Mouse (Mus musculus) hindbrain, embryonic 16.5 days (tissue): ENCODE results near the gene Ccnl2. TPM values are rescaled to one million over a fixed set of nuclear protein-coding genes. Genes with fewer than 3 reads are reported as not detected.

Source experiments
- ATAC-seq: fragments of 200-750 bp; cut with Nextera tagmentation; 2 replicates; pipeline ENCODE4 v1.8.0; 2017; ENCODE audit warnings: moderate TSS enrichment, moderate library complexity
- H3K27ac ChIP-seq: fragments of 300-500 bp; sonication (generic); 2 replicates; pipeline ENCODE4 v1.5.1; 2014; ENCODE audit warnings: low read depth, mild to moderate bottlenecking, control low read depth, low read length, moderate library complexity
- H3K27me3 ChIP-seq: fragments of 300-500 bp; sonication (generic); replicated peaks from 2 replicates; pipeline ENCODE4 v1.6.1; 2014; ENCODE audit warnings: low read length; ENCODE audit not compliant: control insufficient read depth, insufficient read depth
- H3K36me3 ChIP-seq: fragments of 300-500 bp; sonication (generic); 2 replicates; pipeline ENCODE4 v1.6.1; 2014; ENCODE audit warnings: mild to moderate bottlenecking, low read length, moderate library complexity, mixed read lengths; ENCODE audit not compliant: control insufficient read depth, insufficient read depth
- H3K4me1 ChIP-seq: fragments of 300-500 bp; sonication (generic); 2 replicates; pipeline ENCODE4 v1.6.1; 2014; ENCODE audit warnings: low read depth, low read length; ENCODE audit not compliant: control insufficient read depth, insufficient read depth
- H3K4me2 ChIP-seq: fragments of 300-500 bp; sonication (generic); 2 replicates; pipeline ENCODE4 v1.6.1; 2014; ENCODE audit warnings: mild to moderate bottlenecking, low read length, control low read depth, moderate library complexity
- H3K4me3 ChIP-seq: fragments of 300-500 bp; sonication (generic); 2 replicates; pipeline ENCODE4 v1.5.1; 2014; ENCODE audit warnings: mild to moderate bottlenecking, low read length, control low read depth, moderate library complexity
- H3K9ac ChIP-seq: fragments of 300-500 bp; sonication (generic); 2 replicates; pipeline ENCODE4 v1.6.1; 2014; ENCODE audit warnings: low read depth, mild to moderate bottlenecking, control low read depth, low read length, moderate library complexity
- H3K9me3 ChIP-seq: fragments of 300-500 bp; sonication (generic); 2 replicates; pipeline ENCODE4 v1.6.1; 2014; ENCODE audit warnings: mild to moderate bottlenecking, low read length, moderate library complexity; ENCODE audit not compliant: control insufficient read depth
- WGBS: fragments of 180-500 bp; shearing (Covaris S2); extraction: QIAGEN DNeasy Blood & Tissue Kit; methylation state at CpG from one replicate; pipeline ENCODE4 v1.1.7; 2014; 5-methylcytosine and 5-hydroxymethylcytosine counted together
- polyA plus RNA-seq: library from polyadenylated mRNA; unstranded; fragments of >200 nt; fragmentation: Nextera tagmentation; extraction: Ambion mirVana; gene quantifications from 2 replicates; pipeline ENCODE4 v1.2.1, GENCODE M21; 2015

Ccnl2 gene
- polyA plus RNA-seq, 1 experiment from 2014 or later, result 118 TPM

DNA sequence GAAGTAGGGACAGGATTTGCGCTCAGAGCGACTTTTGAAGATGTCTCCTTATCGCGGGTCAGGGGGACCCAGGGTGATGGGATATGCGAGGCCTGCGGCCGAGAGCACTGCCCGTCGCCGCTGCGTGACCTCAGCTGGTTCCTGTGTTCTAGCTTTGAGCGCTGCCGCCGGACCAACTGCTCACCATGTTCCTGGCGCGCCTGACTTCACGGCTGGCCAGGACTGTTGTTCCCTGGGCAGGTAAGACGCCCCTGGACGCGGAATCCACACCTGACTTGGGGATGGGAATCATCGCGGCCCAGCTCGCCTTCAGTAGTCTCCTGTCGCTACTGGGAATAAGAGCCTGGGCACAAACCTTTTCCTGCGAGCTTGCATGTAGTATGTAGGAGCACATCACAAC lies 19.5 kb downstream of the Ccnl2 start:
- peak overlapping the region; percentile 79 for H3K9ac ChIP-seq
- ATAC-seq, result no peak
- under 1% methylated on average over 17 of the region's 25 CpGs for WGBS

DNA sequence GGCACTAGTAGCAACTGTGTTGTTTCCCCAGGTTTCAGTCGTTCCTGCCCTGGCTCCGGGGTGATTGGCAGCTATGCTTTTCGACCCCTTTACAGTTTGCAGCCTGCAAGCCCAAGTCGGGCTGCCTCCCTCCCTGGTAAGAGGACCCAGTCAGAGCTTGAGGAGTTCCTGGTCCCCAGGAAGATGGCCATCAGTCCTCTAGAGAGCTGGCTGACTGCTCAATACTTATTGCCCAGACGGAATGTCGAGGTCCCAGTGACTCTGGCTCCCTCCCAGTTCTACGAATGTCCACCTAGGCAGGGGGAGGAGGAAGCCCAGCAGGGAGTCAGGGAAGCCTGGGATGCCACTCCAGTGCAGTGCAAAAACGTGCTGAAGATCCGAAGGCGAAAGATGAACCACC lies 20.0 kb downstream of the Ccnl2 start:
- Histone ChIP-seq H3K4me2 (peak overlapping the region; percentile 97), H3K4me1 (peaks cover 26% of the 10 kb centered on the region), H3K27ac (no peak overlapping the region), H3K4me3 (peak overlapping the region; percentile 57), H3K27me3 (no peaks in the 10 kb centered on the region), H3K9me3 (no peaks in the 10 kb centered on the region), H3K9ac (peak overlapping the region; percentile 79), H3K36me3 (no peaks in the 10 kb centered on the region; the same call in 1 of the 2 replicates)
- 52% methylated on average over 10 of the region's 10 CpGs for WGBS
- no peak for ATAC-seq

More for the DNA sequence above, 19.5 kb downstream of the Ccnl2 start:
- H3K27me3 ChIP-seq, result no peaks in the 10 kb centered on the region
- H3K9me3 ChIP-seq, result no peaks in the 10 kb centered on the region
- peaks cover 1% of the 10 kb centered on the region for H3K36me3 ChIP-seq
- H3K4me2 ChIP-seq, result peak overlapping the region; percentile 97
- H3K4me1 ChIP-seq, result peaks cover 26% of the 10 kb centered on the region
- H3K27ac ChIP-seq, result peak overlapping the region; percentile 90
- H3K4me3 ChIP-seq, result peak overlapping the region; percentile 57

DNA sequence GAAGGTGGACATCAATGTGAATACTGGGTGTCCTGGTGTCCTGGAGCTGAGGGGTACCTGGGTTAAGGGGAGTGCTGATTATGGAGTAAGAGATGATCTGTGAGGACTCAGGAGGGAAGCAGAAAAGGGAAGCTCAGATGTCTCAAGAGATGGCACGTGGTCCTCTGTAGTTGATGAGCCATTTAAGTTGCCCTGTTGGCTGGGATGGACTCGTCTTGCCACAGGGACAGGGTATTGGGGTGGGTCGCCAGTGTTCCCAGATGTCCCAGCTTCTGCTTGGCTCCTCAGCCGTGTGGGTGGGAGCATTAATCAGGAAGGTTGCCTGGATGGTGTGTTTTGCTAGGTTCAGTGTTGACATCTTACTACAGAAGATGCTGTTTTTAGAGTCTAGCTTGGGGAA lies 20.9 kb downstream of the Ccnl2 start:
- ATAC-seq, result no peak
- Histone ChIP-seq H3K36me3 (no peaks in the 10 kb centered on the region; the same call in 1 of the 2 replicates), H3K27ac (no peak overlapping the region), H3K4me3 (no peak overlapping the region), H3K9ac (no peak overlapping the region), H3K9me3 (no peaks in the 10 kb centered on the region), H3K4me1 (peaks cover 26% of the 10 kb centered on the region), H3K27me3 (no peaks in the 10 kb centered on the region), H3K4me2 (no peak overlapping the region)
- 89% methylated on average over 4 of the region's 4 CpGs for WGBS

DNA sequence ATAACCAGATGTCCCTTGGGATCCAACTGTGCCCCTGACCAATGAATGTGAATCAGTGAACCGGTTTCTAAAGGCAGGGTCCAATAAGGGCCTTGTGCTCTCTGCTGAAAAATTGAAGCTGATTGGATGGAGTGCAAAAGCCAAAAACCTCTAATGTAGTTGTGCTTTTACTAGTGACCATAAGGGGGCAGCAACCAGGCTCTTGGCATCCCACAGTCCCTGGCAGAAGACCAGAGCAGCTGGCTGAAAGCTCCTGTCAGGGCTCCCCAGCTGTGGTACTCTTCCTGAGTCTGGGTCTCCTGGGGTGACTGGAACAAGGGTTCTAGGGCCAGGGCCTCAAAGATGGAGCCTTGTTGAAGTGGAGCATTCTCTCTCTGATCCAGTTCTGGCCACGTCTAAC lies 21.5 kb downstream of the Ccnl2 start:
- H3K9me3 ChIP-seq, result no peaks in the 10 kb centered on the region
- no peak overlapping the region for H3K4me2 ChIP-seq
- 40% methylated on average over 2 of the region's 2 CpGs for WGBS
- no peaks in the 10 kb centered on the region; the same call in 1 of the 2 replicates for H3K36me3 ChIP-seq
- H3K4me3 ChIP-seq, result no peak overlapping the region
- H3K27me3 ChIP-seq, result no peaks in the 10 kb centered on the region
- H3K27ac ChIP-seq, result peak overlapping the region; percentile 61
- H3K4me1 ChIP-seq, result peaks cover 26% of the 10 kb centered on the region
- ATAC-seq, result no peak
- H3K9ac ChIP-seq, result no peak overlapping the region; the same call in 1 of the 2 replicates

DNA sequence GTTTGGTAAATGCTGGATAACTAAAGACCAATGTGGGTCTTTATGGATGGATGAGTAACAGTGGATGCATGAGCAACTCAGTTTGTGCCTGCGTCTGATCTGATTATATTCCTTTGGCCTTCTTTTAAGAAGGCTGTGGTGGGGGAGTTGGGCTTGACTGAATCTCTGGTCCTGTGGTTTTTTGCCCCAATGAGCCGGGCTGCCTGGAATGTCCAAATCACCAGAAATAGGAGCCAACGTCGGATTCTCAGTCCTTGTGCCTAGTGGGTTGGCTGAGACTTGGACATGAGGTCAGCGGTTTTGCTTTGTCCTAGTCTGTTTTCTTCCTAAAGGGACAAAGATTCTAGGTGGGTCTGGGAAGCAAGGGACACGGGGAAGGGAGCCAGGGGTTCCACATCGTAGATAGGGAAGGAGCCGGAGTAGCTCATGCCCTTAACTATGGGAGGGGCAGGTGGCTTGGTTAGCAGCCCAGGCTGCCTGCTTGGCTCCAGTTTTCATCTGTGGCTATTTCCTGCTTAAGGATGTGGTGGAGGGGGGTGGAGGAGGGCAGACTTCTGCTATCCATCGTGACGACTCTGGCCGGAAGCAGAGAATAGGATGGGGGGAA lies 25.2 kb downstream of the Ccnl2 start:
- Histone ChIP-seq H3K27ac (no peak overlapping the region), H3K4me3 (no peak overlapping the region), H3K4me2 (no peak overlapping the region), H3K36me3 (no peaks in the 10 kb centered on the region; the same call in 1 of the 2 replicates), H3K4me1 (peaks cover 27% of the 10 kb centered on the region), H3K27me3 (no peaks in the 10 kb centered on the region), H3K9ac (no peak overlapping the region), H3K9me3 (no peaks in the 10 kb centered on the region)
- WGBS, result 89% methylated on average over 11 of the region's 11 CpGs
- no peak for ATAC-seq

DNA sequence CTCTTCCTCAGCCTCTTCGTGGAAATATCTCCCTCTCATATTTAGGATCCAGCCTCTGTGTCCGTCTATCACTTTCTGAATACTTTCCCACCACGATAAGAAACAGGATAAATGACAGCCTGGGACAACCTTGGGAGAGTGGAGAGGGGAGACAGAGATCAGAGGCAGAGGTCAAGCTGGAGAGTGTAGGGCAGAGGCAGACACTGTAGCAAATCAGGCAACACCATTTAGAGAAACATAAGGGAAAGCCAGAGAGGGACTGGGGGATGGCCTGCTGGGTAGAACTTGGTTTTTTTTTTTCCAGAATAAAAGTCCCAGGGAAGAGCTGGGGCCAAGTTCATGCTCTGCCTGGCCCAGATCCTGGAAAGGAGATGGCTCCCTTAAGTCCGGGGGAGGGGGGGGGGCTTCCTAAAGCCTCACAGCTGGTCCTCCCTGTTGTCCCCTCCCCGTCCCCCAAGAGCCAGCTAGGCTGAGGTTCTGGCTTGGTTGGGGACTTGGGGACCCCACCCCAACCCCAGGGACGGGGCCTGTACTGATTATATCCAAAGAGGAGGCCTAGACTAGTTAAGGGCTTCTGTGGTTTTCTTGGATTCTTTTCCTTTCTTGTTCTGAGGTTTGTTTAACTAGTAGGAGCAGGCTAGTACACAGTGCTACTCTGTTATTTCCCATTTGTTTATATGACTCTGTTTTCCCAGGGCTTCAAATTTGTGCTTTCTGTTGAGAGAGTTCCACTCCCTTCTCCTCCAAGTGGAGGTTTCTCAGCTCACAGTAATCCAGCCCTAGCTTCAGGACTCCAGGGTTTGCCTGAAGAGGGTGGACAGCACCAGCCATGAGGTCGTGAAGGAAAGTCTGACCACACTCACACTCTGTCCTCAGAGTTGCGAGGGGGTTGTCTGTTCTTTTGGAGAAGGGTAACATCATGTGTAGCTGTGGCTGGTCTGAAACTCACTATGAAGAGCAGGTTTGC lies 26.2 kb downstream of the Ccnl2 start:
- H3K27me3 ChIP-seq, result no peaks in the 10 kb centered on the region
- peaks cover 17% of the 10 kb centered on the region for H3K4me1 ChIP-seq
- WGBS, result 57% methylated on average over 8 of the region's 8 CpGs
- no peaks in the 10 kb centered on the region for H3K36me3 ChIP-seq
- H3K4me2 ChIP-seq, result no peak overlapping the region
- H3K9me3 ChIP-seq, result no peaks in the 10 kb centered on the region
- no peak overlapping the region for H3K4me3 ChIP-seq
- H3K27ac ChIP-seq, result peak overlapping the region; percentile 35; the same call in 1 of the 2 replicates
- ATAC-seq, result no peak
- H3K9ac ChIP-seq, result no peak overlapping the region

DNA sequence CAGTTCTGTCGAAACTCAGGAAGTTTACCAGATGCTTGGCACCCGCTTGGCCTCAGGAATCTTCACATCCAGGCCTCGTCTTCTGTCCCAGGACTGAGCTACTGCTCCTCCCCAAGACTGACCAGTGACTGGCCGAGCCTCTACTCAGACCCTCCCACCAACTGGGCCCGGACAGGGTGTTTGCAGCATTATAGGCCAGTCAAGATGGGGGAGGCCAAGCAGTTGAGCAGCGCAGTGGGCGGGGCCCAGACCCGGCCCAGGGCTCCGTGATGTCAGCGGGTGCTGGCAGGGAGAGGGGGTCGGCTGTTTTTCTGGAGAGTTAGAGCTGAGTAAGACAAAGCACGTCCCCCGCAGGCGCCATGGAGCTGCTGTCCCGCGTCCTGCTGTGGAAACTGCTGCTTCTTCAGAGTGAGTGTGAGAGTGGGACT lies 27.2 kb downstream of the Ccnl2 start, which contains the start of gene Mxra8:
Gene Mxra8, plus strand, starts transcription at position 198 of the 428 bp plus-strand sequence.
- H3K4me1 ChIP-seq, result peaks cover 9% of the 10 kb centered on the region; the same call in 1 of the 2 replicates
- no peaks in the 10 kb centered on the region for H3K9me3 ChIP-seq
- peak within 1 kb of the TSS; percentile 37 for H3K4me3 ChIP-seq
- no peaks in the 10 kb centered on the region for H3K27me3 ChIP-seq
- peak; percentile 63 for ATAC-seq
- 3% methylated on average over 16 of the region's 16 CpGs for WGBS
- peak within 1 kb of the TSS; percentile 35; the same call in 1 of the 2 replicates for H3K27ac ChIP-seq
- peak within 1 kb of the TSS; percentile 65 for H3K4me2 ChIP-seq
- no peaks in the 10 kb centered on the region for H3K36me3 ChIP-seq
- peak within 1 kb of the TSS; percentile 36; the same call in 1 of the 2 replicates for H3K9ac ChIP-seq

DNA sequence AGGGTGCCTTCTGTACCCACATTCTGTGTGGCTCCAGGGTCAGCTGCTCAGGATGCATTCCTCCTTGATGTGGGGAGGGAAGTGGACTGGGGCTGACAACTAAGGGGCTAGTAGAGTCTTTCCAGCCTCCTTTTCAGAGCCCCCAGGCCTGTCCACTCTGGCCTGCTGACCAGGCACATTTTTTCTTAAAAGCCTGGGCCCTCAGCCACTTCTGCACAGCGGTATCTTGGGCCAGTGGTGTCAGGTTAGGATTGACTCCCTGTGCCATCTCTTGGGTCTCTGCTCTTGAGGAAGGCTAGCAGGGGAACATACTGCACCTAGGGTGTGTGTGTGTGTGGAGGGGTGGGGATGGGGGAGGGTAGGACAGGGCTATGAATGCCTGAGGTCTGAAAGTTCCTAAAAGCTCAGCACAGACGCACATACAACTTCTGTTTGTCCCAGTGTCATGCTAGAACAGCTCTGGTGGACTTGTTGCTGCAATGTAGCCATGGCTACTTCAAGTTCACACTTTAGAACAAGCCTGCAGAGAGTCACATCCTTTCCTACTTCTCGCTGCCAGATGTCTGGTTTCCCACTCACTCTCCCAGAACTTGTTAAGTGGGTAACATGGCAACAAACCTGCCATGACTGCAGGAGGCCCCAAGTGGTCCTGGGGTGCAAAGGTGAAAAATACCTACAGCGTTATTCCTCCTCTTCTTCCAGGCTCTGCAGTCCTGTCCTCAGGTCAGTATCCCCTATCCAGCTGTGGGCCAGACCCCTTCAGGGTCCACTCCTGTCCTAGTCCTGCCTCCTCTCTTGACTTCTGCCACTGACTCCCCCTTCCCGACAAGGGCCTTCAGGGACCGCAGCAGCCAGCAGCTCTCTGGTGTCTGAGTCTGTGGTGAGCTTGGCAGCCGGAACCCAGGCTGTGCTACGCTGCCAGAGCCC lies 28.1 kb downstream of the Ccnl2 start:
- no peaks in the 10 kb centered on the region for H3K36me3 ChIP-seq
- peak overlapping the region; percentile 37 for H3K4me3 ChIP-seq
- no peaks in the 10 kb centered on the region for H3K9me3 ChIP-seq
- 9% methylated on average over 8 of the region's 8 CpGs for WGBS
- H3K4me2 ChIP-seq, result peak overlapping the region; percentile 65
- H3K27me3 ChIP-seq, result no peaks in the 10 kb centered on the region
- 0 out of 2 replicates have a peak overlapping the region, but pooled peaks have one; percentile 13 for H3K27ac ChIP-seq
- no peak for ATAC-seq
- peak overlapping the region; percentile 61 for H3K9ac ChIP-seq
- peaks cover 9% of the 10 kb centered on the region; the same call in 1 of the 2 replicates for H3K4me1 ChIP-seq
